Mouse (Mus musculus) neutrophil, adult 5-6 weeks (primary cell): Measurements from ENCODE around the gene Slc15a1. TPM values are rescaled to one million over a fixed set of nuclear protein-coding genes. Genes with fewer than 3 reads are reported as not detected.
"Not testable (repeated sequence)": the region's sequence is repeated elsewhere in the genome, so short reads cannot be mapped to it uniquely, and the experiment has no call there.

ENCODE experiments used
- ATAC-seq: fragments of 151-379, 151-347 bp; 2 replicates; pipeline ENCODE4 v1.8.0; 2017; ENCODE audit warnings: mild to moderate bottlenecking, moderate TSS enrichment; ENCODE audit not compliant: insufficient number of reproducible peaks, poor library complexity, low FRiP score, severe bottlenecking; ENCODE audit errors: extremely low read depth
- total RNA-seq: library from RNA; stranded (forward); fragments of 200-1000 nt; gene quantifications from 2 replicates; pipeline ENCODE4 v1.2.3, GENCODE M21; 2017

Slc15a1 gene
- total RNA-seq, 1 experiment from 2014 or later: 0.23 TPM

- ATAC-seq: no peak
Observed at GRCm38 (mm10) chr14:121425004-121425793, 79.9 kb downstream of the Slc15a1 start.

- no peak for ATAC-seq
Observed at GRCm38 (mm10) chr14:121423341-121423751, 81.7 kb downstream of the Slc15a1 start.

- ATAC-seq: peak; percentile 21; the same call in 1 of the 2 replicates
Observed at GRCm38 (mm10) chr14:121422664-121423340, 82.2 kb downstream of the Slc15a1 start.

GRCm38 (mm10) chr14:121422000-121422399, 83.1 kb downstream of the Slc15a1 start:
- ATAC-seq: no peak

- no peak for ATAC-seq
Observed at GRCm38 (mm10) chr14:121417594-121417993, 87.5 kb downstream of the Slc15a1 start.

- ATAC-seq: 0 out of 2 replicates have a peak, but pooled peaks have one; percentile 44
Observed at GRCm38 (mm10) chr14:121416626-121417319, 88.3 kb downstream of the Slc15a1 start.

- ATAC-seq: no peak
Observed at GRCm38 (mm10) chr14:121414635-121415241, 90.3 kb downstream of the Slc15a1 start.

GRCm38 (mm10) chr14:121413726-121414125, 91.3 kb downstream of the Slc15a1 start:
- not testable (repeated sequence) for ATAC-seq

Other genes starting within 250 kb of the Slc15a1 start
- 162 and 165 TPM in 2 replicates for gene Stk24, start 125.2 kb downstream of the Slc15a1 start, total RNA-seq